Mouse (Mus musculus) megakaryocyte, adult 5-6 weeks (primary cell): Measurements from ENCODE around the gene 4931414P19Rik. TPM values are rescaled to one million over a fixed set of nuclear protein-coding genes. Genes with fewer than 3 reads are reported as not detected.
A peak's percentile ranks its signal among the peaks of the same experiment; 100 is the strongest.

Experiments used
- ATAC-seq: 2 replicates; pipeline ENCODE4 v1.8.0; 2016; ENCODE audit warnings: mild to moderate bottlenecking, inconsistent platforms; ENCODE audit not compliant: poor library complexity, severe bottlenecking
- total RNA-seq, 2 experiments: library from RNA; stranded (forward) in 1 of 2; stranded (reverse) in 1 of 2; fragments of 153-499, 151-499 nt in 1 of 2; fragments of 221-1000, 200-1000 nt in 1 of 2; gene quantifications; 2 replicates each; pipeline versions ENCODE4 v1.2.3 to v1.2.4; 2015 to 2017

4931414P19Rik gene
- total RNA-seq, 2 experiments from 2014 or later, result 4.1 to 4.3 TPM

DNA sequence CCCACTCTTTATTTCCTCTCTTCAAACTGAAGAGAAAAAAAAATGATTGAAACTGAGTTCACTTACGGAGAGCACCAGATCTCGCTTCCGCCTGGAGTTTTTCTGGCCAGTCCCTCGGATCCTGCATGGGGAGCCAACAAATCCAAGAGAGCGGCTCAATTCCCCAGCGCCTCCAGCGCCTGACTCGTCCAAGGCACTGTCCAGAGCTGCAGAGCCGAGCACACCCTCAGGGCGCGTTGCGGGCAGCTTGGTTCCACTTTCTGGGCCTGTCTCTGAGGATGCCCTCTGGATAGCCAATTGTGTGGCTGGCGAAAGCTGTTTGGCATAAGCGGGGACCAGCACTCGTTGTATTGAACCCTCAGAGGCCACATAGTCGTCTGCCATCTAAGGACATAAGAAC, 14.7 kb downstream of the 4931414P19Rik start:
- no peak for ATAC-seq

- peak; percentile 76 for ATAC-seq
Observed at GRCm38 (mm10) chr14:54583681-54584338, 22.0 kb downstream of the 4931414P19Rik start.

DNA sequence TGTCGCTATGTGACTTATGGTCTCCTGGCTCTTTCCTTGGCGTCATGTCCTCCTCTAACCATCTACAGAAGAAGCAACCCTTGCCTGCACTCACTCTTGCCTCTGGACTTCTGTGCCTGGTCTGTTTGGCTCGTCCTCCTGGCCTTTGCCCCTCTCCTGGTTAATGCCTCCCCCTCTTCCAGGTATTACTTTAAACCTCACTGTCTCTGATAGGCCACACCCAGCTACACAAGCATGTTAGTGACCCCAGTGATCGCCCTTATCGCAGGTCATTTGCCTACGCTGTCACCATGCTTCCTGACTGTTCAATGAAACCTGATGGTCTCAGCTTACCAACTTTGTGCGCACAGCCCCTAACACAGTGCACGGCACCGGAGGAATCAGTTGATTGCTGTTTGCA, 23.3 kb downstream of the 4931414P19Rik start:
- ATAC-seq, result no peak

DNA sequence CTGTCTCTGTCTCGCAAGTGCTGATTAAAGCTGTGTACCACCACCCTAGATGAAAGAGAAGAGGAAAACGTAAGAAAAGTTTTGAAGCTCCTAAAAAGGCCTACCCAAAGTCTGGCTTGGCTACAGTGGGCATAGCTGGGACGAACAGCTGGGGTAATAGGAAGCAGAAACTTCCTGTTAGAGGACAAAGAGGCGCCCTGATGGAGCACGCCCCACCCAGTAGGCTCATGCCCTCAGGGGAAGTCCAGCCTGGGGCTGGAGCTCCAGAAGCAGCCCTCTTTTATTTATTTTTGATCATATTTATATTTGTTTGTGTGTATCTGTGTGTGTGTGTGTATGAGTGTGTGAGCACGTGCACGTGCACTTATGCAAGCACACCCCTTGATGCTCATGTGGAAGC, 26.2 kb downstream of the 4931414P19Rik start:
- peak; percentile 49 for ATAC-seq

GRCm38 (mm10) chr14:54578063-54578462, 27.7 kb downstream of the 4931414P19Rik start:
- peak; percentile 61 for ATAC-seq

GRCm38 (mm10) chr14:54577089-54577982, 28.5 kb downstream of the 4931414P19Rik start, which contains the start of gene Ajuba:
Ajuba (minus strand) TSS chr14:54577558.
- peak; percentile 82 for ATAC-seq

GRCm38 (mm10) chr14:54576241-54577088, 29.3 kb downstream of the 4931414P19Rik start:
- ATAC-seq, result no peak

- ATAC-seq, result no peak
Observed at GRCm38 (mm10) chr14:54575631-54576030, 30.2 kb downstream of the 4931414P19Rik start.

DNA sequence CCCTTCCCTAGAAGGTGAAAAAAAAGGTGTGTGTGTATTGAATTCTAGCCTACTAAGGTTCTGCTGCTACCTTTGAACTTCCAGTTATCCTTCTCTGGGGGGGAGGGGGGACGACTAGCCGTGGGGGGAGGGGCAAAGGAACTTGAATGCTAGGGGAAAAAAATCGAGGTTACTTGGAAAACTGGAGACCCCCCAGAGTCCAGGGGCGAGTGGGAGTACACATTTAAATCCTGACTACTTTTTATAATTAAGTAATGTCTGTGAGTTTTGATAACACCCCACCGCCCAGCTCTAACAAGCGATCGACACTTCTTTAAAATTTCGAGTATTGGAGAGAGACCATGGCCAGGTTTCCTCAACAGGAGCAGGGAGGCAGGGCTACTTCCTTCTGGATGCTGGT, 30.8 kb downstream of the 4931414P19Rik start:
- no peak for ATAC-seq

- no peak for ATAC-seq
Observed at GRCm38 (mm10) chr14:54574253-54574652, 31.5 kb downstream of the 4931414P19Rik start.

DNA sequence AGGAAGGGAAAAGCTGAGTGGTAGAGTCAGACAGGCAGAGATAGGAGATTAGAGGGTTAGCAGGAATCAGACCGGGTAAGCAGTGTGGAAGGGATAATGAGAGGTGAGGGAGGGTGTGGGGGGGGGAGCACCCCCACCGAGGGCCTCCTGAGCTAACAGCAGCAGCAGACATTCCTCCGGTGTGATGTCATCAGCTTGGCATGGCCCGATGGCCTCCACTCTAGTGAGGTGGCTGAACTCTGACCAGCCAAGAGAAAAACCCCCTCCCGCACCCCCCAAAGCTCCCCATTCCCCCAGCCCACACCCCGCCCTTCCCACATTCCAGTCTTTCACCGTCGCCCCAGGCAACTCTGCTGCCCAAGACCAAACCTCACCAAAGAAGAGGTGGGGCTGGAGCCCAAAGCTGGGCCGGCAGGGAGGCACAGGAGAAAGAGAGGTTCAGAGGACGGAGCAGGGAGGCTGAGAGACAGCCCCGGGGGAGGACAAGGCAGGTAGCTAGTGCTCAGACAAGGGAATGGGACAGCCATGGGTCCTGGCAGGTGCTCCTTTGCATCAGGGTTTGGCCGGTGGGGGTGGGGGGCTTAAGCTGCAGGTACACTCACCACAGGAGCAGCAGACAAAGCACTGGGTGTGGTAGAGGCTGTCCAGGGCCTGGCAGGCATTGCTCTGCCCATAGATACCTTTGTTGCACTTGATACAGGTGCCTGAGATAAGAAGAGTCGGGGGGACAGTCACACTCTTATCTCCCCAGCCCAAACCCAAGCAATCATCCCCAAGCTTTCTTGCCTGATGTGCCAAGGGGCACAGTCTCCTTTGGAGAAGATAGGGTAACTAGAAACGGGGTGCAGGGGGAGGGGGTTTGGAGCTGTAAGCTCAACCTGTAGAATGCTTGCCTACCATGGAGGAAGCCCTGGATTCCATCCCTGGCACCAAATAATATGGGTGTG, 32.7 kb downstream of the 4931414P19Rik start:
- no peak for ATAC-seq

- no peak for ATAC-seq
Observed at GRCm38 (mm10) chr14:54572122-54572521, 33.7 kb downstream of the 4931414P19Rik start.

- no peak for ATAC-seq
Observed at GRCm38 (mm10) chr14:54569451-54570392, 36.1 kb downstream of the 4931414P19Rik start.

GRCm38 (mm10) chr14:54568694-54569414, 36.9 kb downstream of the 4931414P19Rik start:
- peak; percentile 89 for ATAC-seq

- ATAC-seq, result no peak
Observed at GRCm38 (mm10) chr14:54560527-54561242, 45.1 kb downstream of the 4931414P19Rik start.

DNA sequence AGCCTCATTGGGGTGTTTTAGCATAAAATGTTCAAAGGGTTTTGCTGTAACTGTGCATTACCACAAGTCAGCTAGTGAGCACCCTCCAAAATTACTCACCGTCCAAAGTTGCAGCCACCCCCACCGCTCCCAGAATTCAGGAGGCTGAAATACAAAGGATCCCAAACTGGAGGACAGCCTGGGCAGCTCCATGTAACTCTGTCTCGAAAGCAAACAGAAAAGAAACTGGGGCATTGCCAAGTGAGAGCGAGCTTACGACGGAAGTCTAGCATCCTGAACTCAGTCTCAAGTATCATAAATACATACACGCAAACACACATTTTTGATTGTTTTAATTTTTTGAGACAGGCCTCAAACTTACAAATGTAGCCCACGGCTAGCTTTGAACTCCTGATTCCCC, 48.5 kb downstream of the 4931414P19Rik start:
- ATAC-seq, result no peak

DNA sequence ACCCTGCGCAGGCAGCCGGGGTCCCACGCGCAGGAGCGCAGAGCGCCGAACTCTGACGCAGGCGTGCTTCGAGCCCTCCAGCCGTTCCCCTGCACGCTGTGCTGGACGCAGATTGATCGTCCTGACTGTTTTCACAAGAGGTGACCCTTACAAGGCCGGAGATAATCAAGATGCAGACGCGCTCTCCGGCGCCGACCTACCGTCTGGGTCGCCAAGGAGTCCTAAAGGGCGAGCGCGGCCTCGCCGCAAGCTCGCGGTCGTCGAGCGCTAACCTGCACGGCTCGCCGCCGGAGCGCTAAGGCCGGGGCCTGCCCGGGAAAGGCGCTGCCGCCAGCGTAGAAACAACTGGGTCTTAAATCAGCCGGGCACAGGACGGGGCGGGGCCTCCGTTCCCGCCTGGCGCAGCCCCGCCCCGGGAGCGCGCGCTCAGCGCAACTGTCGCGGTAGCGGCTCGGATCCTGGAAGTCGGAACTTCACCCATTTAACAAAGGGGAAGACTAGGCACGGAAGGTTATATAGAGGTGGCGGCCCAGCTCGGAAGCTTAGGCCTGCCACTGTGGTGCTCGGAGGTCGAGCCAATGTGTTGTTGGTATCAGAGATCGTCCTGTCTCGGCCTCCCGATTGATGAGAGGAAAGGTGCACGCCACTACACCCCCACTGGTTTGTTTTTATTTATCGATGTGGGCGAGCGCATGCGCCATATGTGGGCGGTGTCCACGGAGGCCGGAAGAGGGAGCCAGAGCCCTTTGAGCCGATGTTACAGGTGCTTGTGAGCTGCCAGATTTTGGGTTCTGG, 51.6 kb downstream of the 4931414P19Rik start, which contains the start of gene Haus4:
Gene Haus4 (minus strand): TSS at position 642 of the 795 bp plus-strand sequence.
- ATAC-seq, result peak; percentile 92
